Mouse (Mus musculus): ENCODE measurements around the gene Edc3. TPM values are rescaled to one million over a fixed set of nuclear protein-coding genes. Genes with fewer than 3 reads are reported as not detected.
A peak's percentile ranks its signal among the peaks of the same experiment; 100 is the strongest.
"Not testable (repeated sequence)": the region's sequence is repeated elsewhere in the genome, so short reads cannot be mapped to it uniquely, and the experiment has no call there.

The Edc3 gene
- polyA plus RNA-seq, 1 experiment: 16.8 TPM

DNA sequence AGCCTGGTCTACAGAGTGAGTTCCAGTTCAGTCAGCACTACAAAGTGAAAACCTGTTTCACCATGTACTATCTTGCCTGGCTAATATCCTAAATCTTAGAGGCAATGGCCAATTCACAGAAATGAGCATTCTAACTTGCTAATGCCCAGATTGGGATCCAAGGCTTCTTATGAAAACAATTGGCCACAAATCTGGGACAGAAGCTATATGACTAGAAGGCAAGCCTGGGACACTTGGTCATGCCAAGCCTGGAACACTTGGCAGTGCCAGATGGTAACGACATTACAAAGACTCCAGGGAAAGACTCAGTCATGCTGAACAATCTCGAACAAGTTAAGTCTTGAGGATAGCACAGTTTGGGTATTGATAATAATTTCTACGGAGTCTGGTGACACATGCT lies 1.8 kb upstream of the Edc3 start:
- Histone ChIP-seq H3K27me3 (ENCODE audit: control insufficient read depth, insufficient read depth, insufficient read length) (no peaks in the 10 kb centered on the region), H3K79me2 (ENCODE audit: control insufficient read depth, insufficient read depth) (peaks cover 32% of the 10 kb centered on the region), H3K36me3 (ENCODE audit: control insufficient read depth, insufficient read depth) (no peaks in the 10 kb centered on the region), H3K4me3 (ENCODE audit: insufficient read depth, poor library complexity, severe bottlenecking) (no peak overlapping the region), H3ac (ENCODE audit: control insufficient read depth, insufficient read length, low read depth) (no peak overlapping the region), H3K79me3 (ENCODE audit: low read depth) (peaks cover 19% of the 10 kb centered on the region)
- TF ChIP-seq MAX (IDR thresholded peaks at IDR 0.05): no peak
- TF ChIP-seq MYOG (IDR thresholded peaks at IDR 0.05; ENCODE audit: control insufficient read depth, extremely low read depth, insufficient read length): no peak
- TF ChIP-seq FOSL1 (IDR thresholded peaks at IDR 0.05; ENCODE audit: insufficient read depth, low read length, poor library complexity, severe bottlenecking): no peak
- no peak for TF ChIP-seq CEBPB (IDR thresholded peaks at IDR 0.05; ENCODE audit: low read depth)
- TF ChIP-seq USF1 (IDR thresholded peaks at IDR 0.05; ENCODE audit: low read depth): no peak
- TF ChIP-seq MYOD1 (IDR thresholded peaks at IDR 0.05; ENCODE audit: control insufficient read depth, insufficient read length, low read depth): no peak
- TF ChIP-seq CTCF (IDR thresholded peaks at IDR 0.05; ENCODE audit: control insufficient read depth, insufficient read depth, insufficient read length): no peak

DNA sequence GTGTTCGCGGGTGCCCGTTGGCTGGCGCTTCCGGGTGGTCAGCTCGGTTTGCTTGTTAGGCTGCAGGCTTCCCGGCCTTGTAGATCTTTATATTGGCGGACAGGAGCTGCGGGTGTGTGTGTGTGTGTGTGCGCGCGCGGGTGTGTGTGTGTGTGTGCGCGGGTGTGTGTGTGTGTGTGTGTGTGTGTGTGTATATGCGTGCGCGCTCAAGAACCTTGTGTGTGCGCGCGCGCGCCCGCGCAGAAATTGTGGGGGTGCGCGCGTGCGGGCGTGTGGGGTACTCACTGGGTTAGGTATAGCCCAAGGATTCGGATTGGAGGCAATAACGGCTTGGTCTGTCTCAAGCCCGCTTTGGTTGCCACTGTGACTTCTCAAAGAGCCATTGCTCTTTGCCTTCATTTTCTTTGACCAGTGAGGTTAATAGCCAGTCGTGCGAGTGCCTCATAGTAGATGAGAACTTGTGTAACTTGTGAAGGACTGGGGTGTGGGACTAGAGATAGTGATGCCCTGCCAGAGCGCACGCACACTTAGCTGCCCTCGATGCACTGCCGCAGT lies 457 bp downstream of the Edc3 start:
- H3K79me3 ChIP-seq (ENCODE audit: low read depth): peaks cover 29% of the 10 kb centered on the region

DNA sequence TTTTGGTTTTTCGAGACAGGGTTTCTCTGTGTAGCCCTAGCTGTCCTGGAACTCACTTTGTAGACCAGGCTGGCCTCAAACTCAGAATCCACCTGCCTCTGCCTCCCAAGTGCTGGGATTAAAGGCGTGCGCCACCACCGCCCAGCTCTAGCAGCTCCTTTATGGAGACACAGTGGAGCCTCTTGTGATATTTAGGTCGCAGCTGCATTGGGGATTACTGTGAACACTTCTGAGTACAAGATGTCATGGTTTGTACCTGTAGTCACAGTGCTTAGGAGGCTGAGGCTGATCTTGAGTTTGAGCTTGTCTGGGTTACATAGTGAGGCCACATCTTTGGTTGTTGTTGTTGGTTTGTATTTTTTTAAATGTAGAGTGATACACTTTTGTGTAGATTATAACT lies 1.9 kb downstream of the Edc3 start:
- not testable (repeated sequence) for H3K4me3 ChIP-seq (ENCODE audit: insufficient read depth, poor library complexity, severe bottlenecking); H3ac ChIP-seq (ENCODE audit: control insufficient read depth, insufficient read length, low read depth); H3K27me3 ChIP-seq (ENCODE audit: control insufficient read depth, insufficient read depth, insufficient read length)
- peaks cover 29% of the 10 kb centered on the region for H3K79me3 ChIP-seq (ENCODE audit: low read depth)
- H3K36me3 ChIP-seq (ENCODE audit: control insufficient read depth, insufficient read depth): peaks cover 21% of the 10 kb centered on the region
- peaks cover 49% of the 10 kb centered on the region for H3K79me2 ChIP-seq (ENCODE audit: control insufficient read depth, insufficient read depth)

More for the DNA sequence above, 457 bp downstream of the Edc3 start:
- Histone ChIP-seq H3ac (ENCODE audit: control insufficient read depth, insufficient read length, low read depth) (peak overlapping the region; percentile 85), H3K36me3 (ENCODE audit: control insufficient read depth, insufficient read depth) (peaks cover 10% of the 10 kb centered on the region), H3K27me3 (ENCODE audit: control insufficient read depth, insufficient read depth, insufficient read length) (no peaks in the 10 kb centered on the region), H3K79me2 (ENCODE audit: control insufficient read depth, insufficient read depth) (peaks cover 49% of the 10 kb centered on the region), H3K4me3 (ENCODE audit: insufficient read depth, poor library complexity, severe bottlenecking) (peak overlapping the region; percentile 82)
- TF ChIP-seq CEBPB (IDR thresholded peaks at IDR 0.05; ENCODE audit: low read depth): no peak
- no peak for TF ChIP-seq MYOD1 (IDR thresholded peaks at IDR 0.05; ENCODE audit: control insufficient read depth, insufficient read length, low read depth)
- TF ChIP-seq FOSL1 (IDR thresholded peaks at IDR 0.05; ENCODE audit: insufficient read depth, low read length, poor library complexity, severe bottlenecking): no peak
- TF ChIP-seq USF1 (IDR thresholded peaks at IDR 0.05; ENCODE audit: low read depth): no peak
- no peak for TF ChIP-seq MYOG (IDR thresholded peaks at IDR 0.05; ENCODE audit: control insufficient read depth, extremely low read depth, insufficient read length)
- TF ChIP-seq CTCF (IDR thresholded peaks at IDR 0.05; ENCODE audit: control insufficient read depth, insufficient read depth, insufficient read length): no peak
- TF ChIP-seq MAX (IDR thresholded peaks at IDR 0.05): no peak

DNA sequence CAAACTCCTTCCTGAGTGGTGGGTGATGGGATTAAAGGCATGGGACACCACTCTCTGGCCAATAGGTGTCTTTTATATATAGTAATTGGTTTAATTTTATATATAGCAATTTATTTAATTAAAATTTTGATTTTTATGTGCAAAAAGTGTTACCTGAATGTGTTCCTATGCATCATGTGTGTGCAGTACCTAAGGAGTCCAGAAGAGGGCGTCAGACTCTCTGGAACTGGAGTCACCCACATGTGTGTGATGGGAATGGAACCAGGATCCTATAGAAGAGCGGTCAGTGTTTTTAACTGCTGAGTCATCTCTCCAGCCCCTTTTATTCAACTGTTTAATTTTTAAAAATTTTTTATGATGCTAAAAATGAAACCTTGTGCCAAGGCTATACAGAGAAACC lies 3.9 kb downstream of the Edc3 start:
- Histone ChIP-seq H3K79me3 (ENCODE audit: low read depth) (peaks cover 29% of the 10 kb centered on the region), H3K79me2 (ENCODE audit: control insufficient read depth, insufficient read depth) (peaks cover 49% of the 10 kb centered on the region), H3K4me3 (ENCODE audit: insufficient read depth, poor library complexity, severe bottlenecking) (no peak overlapping the region), H3K27me3 (ENCODE audit: control insufficient read depth, insufficient read depth, insufficient read length) (no peaks in the 10 kb centered on the region), H3K36me3 (ENCODE audit: control insufficient read depth, insufficient read depth) (peaks cover 31% of the 10 kb centered on the region), H3ac (ENCODE audit: control insufficient read depth, insufficient read length, low read depth) (no peak overlapping the region)
- no peak for TF ChIP-seq MYOG (IDR thresholded peaks at IDR 0.05; ENCODE audit: control insufficient read depth, extremely low read depth, insufficient read length)

DNA sequence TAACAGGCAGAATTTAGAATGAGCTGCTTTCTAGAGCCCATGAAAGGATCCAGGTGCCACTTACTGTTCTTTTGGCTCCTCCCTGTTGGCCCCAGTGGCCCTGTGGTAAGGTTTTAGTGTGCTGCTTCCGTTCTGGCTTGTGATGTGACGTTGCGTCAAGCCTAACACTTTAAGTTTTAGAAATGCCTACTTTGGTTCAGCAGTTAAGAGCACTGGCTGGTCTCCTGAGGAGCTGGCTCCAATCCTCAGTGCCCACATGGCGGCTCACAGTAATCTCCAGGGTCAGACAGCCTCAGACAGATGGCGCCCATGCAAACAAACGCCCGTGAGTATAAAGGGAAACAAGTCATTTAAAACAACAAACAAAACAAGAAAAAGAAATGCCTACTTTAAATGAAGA lies 10.1 kb downstream of the Edc3 start:
- TF ChIP-seq MYOG (IDR thresholded peaks at IDR 0.05; ENCODE audit: control insufficient read depth, extremely low read depth, insufficient read length) (no peak), USF1 (IDR thresholded peaks at IDR 0.05; ENCODE audit: low read depth) (no peak), CTCF (IDR thresholded peaks at IDR 0.05; ENCODE audit: control insufficient read depth, insufficient read depth, insufficient read length) (no peak), MYOD1 (IDR thresholded peaks at IDR 0.05; ENCODE audit: control insufficient read depth, insufficient read length, low read depth) (no peak), MAX (IDR thresholded peaks at IDR 0.05) (no peak), CEBPB (IDR thresholded peaks at IDR 0.05; ENCODE audit: low read depth) (no peak)
- H3K4me3 ChIP-seq (ENCODE audit: insufficient read depth, poor library complexity, severe bottlenecking): no peak overlapping the region
- peaks cover 14% of the 10 kb centered on the region for H3K79me3 ChIP-seq (ENCODE audit: low read depth)
- H3ac ChIP-seq (ENCODE audit: control insufficient read depth, insufficient read length, low read depth): no peak overlapping the region
- peaks cover 18% of the 10 kb centered on the region for H3K79me2 ChIP-seq (ENCODE audit: control insufficient read depth, insufficient read depth)
- H3K36me3 ChIP-seq (ENCODE audit: control insufficient read depth, insufficient read depth): peaks cover 54% of the 10 kb centered on the region
- no peaks in the 10 kb centered on the region for H3K27me3 ChIP-seq (ENCODE audit: control insufficient read depth, insufficient read depth, insufficient read length)

DNA sequence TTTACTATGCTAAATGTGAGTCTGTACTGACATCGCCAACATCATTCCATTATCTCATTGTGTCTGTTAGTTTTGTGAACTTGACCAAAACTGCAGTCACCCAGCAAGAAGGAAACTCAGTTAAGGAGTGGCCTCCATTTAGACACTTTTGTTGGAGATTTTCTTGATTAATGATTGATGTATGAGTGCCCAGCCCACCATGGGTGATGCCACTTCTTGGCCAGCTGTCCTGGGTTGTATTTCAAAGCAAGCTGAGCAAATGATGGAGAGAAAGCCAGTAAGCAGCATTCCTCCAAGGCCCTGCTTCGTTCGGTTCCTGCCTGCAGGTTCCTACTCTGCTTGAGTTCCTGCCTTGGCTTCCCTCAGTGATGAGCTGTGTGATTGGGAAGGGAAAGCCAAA lies 12.4 kb downstream of the Edc3 start:
- Histone ChIP-seq H3ac (ENCODE audit: control insufficient read depth, insufficient read length, low read depth) (no peak overlapping the region), H3K79me3 (ENCODE audit: low read depth) (peaks cover 20% of the 10 kb centered on the region), H3K4me3 (ENCODE audit: insufficient read depth, poor library complexity, severe bottlenecking) (no peak overlapping the region), H3K36me3 (ENCODE audit: control insufficient read depth, insufficient read depth) (peaks cover 37% of the 10 kb centered on the region), H3K27me3 (ENCODE audit: control insufficient read depth, insufficient read depth, insufficient read length) (no peaks in the 10 kb centered on the region), H3K79me2 (ENCODE audit: control insufficient read depth, insufficient read depth) (peaks cover 38% of the 10 kb centered on the region)
- TF ChIP-seq USF1 (IDR thresholded peaks at IDR 0.05; ENCODE audit: low read depth) (no peak), MAX (IDR thresholded peaks at IDR 0.05) (no peak), CTCF (IDR thresholded peaks at IDR 0.05; ENCODE audit: control insufficient read depth, insufficient read depth, insufficient read length) (no peak), MYOG (IDR thresholded peaks at IDR 0.05; ENCODE audit: control insufficient read depth, extremely low read depth, insufficient read length) (no peak), CEBPB (IDR thresholded peaks at IDR 0.05; ENCODE audit: low read depth) (no peak), FOSL1 (IDR thresholded peaks at IDR 0.05; ENCODE audit: insufficient read depth, low read length, poor library complexity, severe bottlenecking) (no peak), MYOD1 (IDR thresholded peaks at IDR 0.05; ENCODE audit: control insufficient read depth, insufficient read length, low read depth) (no peak)

All from C2C12 (cell line).